ENCODE assay signal across 24 mouse cellular contexts in genomic region chr1:183191398-183191797, GRCm38 (mm10). TPM values are rescaled to one million over a fixed set of nuclear protein-coding genes. Genes with fewer than 3 reads are reported as not detected.
DNase-seq lines count a peak whose midpoint lies in the region; ATAC-seq and TF ChIP-seq lines count a peak whose summit lies in the region.
"Had no signal": no experiment of that assay in that cellular context is flagged by ENCODE, and none has a peak within 500 bp of the region (broad histone marks: within the 10 kb centered on the region; RNA-seq: fewer than 3 reads in every experiment).

No protein-coding gene starts in this region.

- no peak for ATAC-seq in heart, embryonic 12.5 days (ENCODE audit: insufficient number of reproducible peaks, low FRiP score)
- ATAC-seq in embryonic facial prominence, embryonic 12.5 days (ENCODE audit: insufficient number of reproducible peaks, insufficient read depth, low FRiP score, low TSS enrichment), result no peak
- ATAC-seq in limb, embryonic 14.5 days (ENCODE audit: low FRiP score, low read depth), result no peak
- no peak for ATAC-seq in kidney, embryonic 15.5 days (replicated peaks; ENCODE audit: low FRiP score)
- ATAC-seq: inflammation-experienced regulatory T-cells, adult 6 months had no signal

- H3K4me2 ChIP-seq in heart, embryonic 12.5 days, result 0 out of 2 replicates have a peak overlapping the region, but pooled peaks have one; percentile 0
- H3K4me2 ChIP-seq in embryonic facial prominence, embryonic 12.5 days (replicated peaks), result no peak overlapping the region
- H3K4me2 ChIP-seq in limb, embryonic 14.5 days (replicated peaks; ENCODE audit: low read depth, low read length, severe bottlenecking), result no peak overlapping the region
- no peak overlapping the region for H3K4me2 ChIP-seq in kidney, embryonic 15.5 days
- H3K4me2 ChIP-seq: hindbrain, embryonic 14.5 days; limb, embryonic 13.5 days; lung, embryonic 15.5 days had no signal

- H3K27me3 ChIP-seq in heart, embryonic 12.5 days (replicated peaks), result no peaks in the 10 kb centered on the region
- no peaks in the 10 kb centered on the region for H3K27me3 ChIP-seq in embryonic facial prominence, embryonic 10.5 days (replicated peaks; ENCODE audit: low read depth, poor library complexity, severe bottlenecking)
- H3K27me3 ChIP-seq in embryonic facial prominence, embryonic 12.5 days, result no peaks in the 10 kb centered on the region
- H3K27me3 ChIP-seq in limb, embryonic 14.5 days (ENCODE audit: control insufficient read depth, insufficient read depth, low read length), result no peaks in the 10 kb centered on the region
- no peaks in the 10 kb centered on the region for H3K27me3 ChIP-seq in kidney, embryonic 15.5 days
- no peaks in the 10 kb centered on the region for H3K27me3 ChIP-seq in thymus, adult 2 months (ENCODE audit: control insufficient read depth, insufficient read depth, low read length)
- H3K27me3 ChIP-seq: limb, embryonic 13.5 days; lung, embryonic 15.5 days; megakaryocyte, embryonic 14.5 days had no signal

- H3K9me3 ChIP-seq in heart, embryonic 12.5 days (replicated peaks), result no peaks in the 10 kb centered on the region
- no peaks in the 10 kb centered on the region for H3K9me3 ChIP-seq in embryonic facial prominence, embryonic 10.5 days
- H3K9me3 ChIP-seq in embryonic facial prominence, embryonic 12.5 days, result no peaks in the 10 kb centered on the region
- no peaks in the 10 kb centered on the region for H3K9me3 ChIP-seq in limb, embryonic 14.5 days (ENCODE audit: control insufficient read depth, low read length)
- no peaks in the 10 kb centered on the region for H3K9me3 ChIP-seq in kidney, embryonic 15.5 days (replicated peaks)
- H3K9me3 ChIP-seq: forebrain, embryonic 10.5 days; limb, embryonic 13.5 days; lung, embryonic 15.5 days; megakaryocyte, embryonic 14.5 days had no signal

- H3K9ac ChIP-seq in heart, embryonic 12.5 days, result no peak overlapping the region
- no peak overlapping the region for H3K9ac ChIP-seq in embryonic facial prominence, embryonic 12.5 days
- no peak overlapping the region for H3K9ac ChIP-seq in limb, embryonic 14.5 days (ENCODE audit: low read depth, low read length, severe bottlenecking)
- no peak overlapping the region for H3K9ac ChIP-seq in kidney, embryonic 15.5 days
- H3K9ac ChIP-seq: hindbrain, embryonic 14.5 days; limb, embryonic 13.5 days; liver, embryonic 14.5 days; lung, embryonic 15.5 days had no signal

- H3K4me3 ChIP-seq in heart, embryonic 12.5 days, result no peak overlapping the region
- no peak overlapping the region for H3K4me3 ChIP-seq in embryonic facial prominence, embryonic 10.5 days
- H3K4me3 ChIP-seq in embryonic facial prominence, embryonic 12.5 days, result no peak overlapping the region
- H3K4me3 ChIP-seq in limb, embryonic 14.5 days (replicated peaks; ENCODE audit: low read length), result no peak overlapping the region
- H3K4me3 ChIP-seq in kidney, embryonic 15.5 days (replicated peaks), result no peak overlapping the region
- no peak overlapping the region for H3K4me3 ChIP-seq in thymus, adult 2 months (ENCODE audit: control insufficient read depth, insufficient read depth, low read length)
- H3K4me3 ChIP-seq: forebrain, embryonic 10.5 days; limb, embryonic 13.5 days; lung, embryonic 15.5 days; megakaryocyte, embryonic 14.5 days had no signal

- DNase-seq in heart, postnatal 25 days (ENCODE audit: low spot score), result no peak
- no peak for DNase-seq in embryonic facial prominence, embryonic 10.5 days (ENCODE audit: low spot score)
- no peak for DNase-seq in limb, embryonic 14.5 days (ENCODE audit: low spot score)
- DNase-seq in thymus, adult 2 months, result no peak
- DNase-seq: adrenal gland, adult 8-10 months; cerebellum, adult 18-20 months; cerebellum, postnatal 25 days; embryo, embryonic 11 days; heart, postnatal 4 days; kidney, adult 18-20 months; kidney, postnatal 10 days; lung, postnatal 36 days; right cerebral cortex, postnatal 25 days; thymus, postnatal 25 days had no signal

- no peak for TF ChIP-seq POLR2A in limb, embryonic 14.5 days (IDR thresholded peaks at IDR 0.05; ENCODE audit: borderline replicate concordance, extremely low read depth, insufficient read depth, insufficient read length)
- TF ChIP-seq POLR2A in thymus, adult 2 months (IDR thresholded peaks at IDR 0.05; ENCODE audit: control insufficient read depth, extremely low read depth, insufficient read depth, low read length, poor library complexity), result no peak

- no peak overlapping the region for H3K27ac ChIP-seq in heart, embryonic 12.5 days (ENCODE audit: poor library complexity, severe bottlenecking)
- peak overlapping the region; percentile 67 for H3K27ac ChIP-seq in embryonic facial prominence, embryonic 10.5 days (replicated peaks)
- peak overlapping the region; percentile 60 for H3K27ac ChIP-seq in embryonic facial prominence, embryonic 12.5 days
- 0 out of 2 replicates have a peak overlapping the region, but pooled peaks have one; percentile 28 for H3K27ac ChIP-seq in limb, embryonic 14.5 days (replicated peaks; ENCODE audit: low read depth, low read length)
- no peak overlapping the region for H3K27ac ChIP-seq in kidney, embryonic 15.5 days
- no peak overlapping the region for H3K27ac ChIP-seq in thymus, adult 2 months (ENCODE audit: control insufficient read depth, insufficient read depth, low read length)
- H3K27ac ChIP-seq: forebrain, embryonic 10.5 days; hindbrain, embryonic 14.5 days; limb, embryonic 13.5 days; liver, embryonic 14.5 days; lung, embryonic 15.5 days had no signal

- WGBS in heart, embryonic 12.5 days, result 64% methylated on average over 10 of the region's 10 CpGs
- WGBS in embryonic facial prominence, embryonic 10.5 days, result 60% methylated on average over 10 of the region's 10 CpGs
- 46% methylated on average over 10 of the region's 10 CpGs for WGBS in embryonic facial prominence, embryonic 12.5 days
- WGBS in limb, embryonic 14.5 days, result 44% methylated on average over 10 of the region's 10 CpGs
- WGBS in kidney, embryonic 15.5 days, result 78% methylated on average over 10 of the region's 10 CpGs
- 94% methylated on average over 10 of the region's 10 CpGs for WGBS in thymus, adult 2 months

- intact Hi-C loops in heart, postnatal 25 days (cut with DNase I), result no loop called here

- no peak for TF ChIP-seq CTCF in thymus, adult 2 months (IDR thresholded peaks at IDR 0.05; ENCODE audit: borderline replicate concordance, control insufficient read depth, extremely low read depth, insufficient read depth, low read length, poor library complexity)

- H3K36me3 ChIP-seq in heart, embryonic 12.5 days, result no peaks in the 10 kb centered on the region
- 0 out of 2 replicates have a peak, but pooled peaks cover 3% of the 10 kb centered on the region for H3K36me3 ChIP-seq in embryonic facial prominence, embryonic 10.5 days (replicated peaks)
- no peaks in the 10 kb centered on the region for H3K36me3 ChIP-seq in embryonic facial prominence, embryonic 12.5 days
- no peaks in the 10 kb centered on the region for H3K36me3 ChIP-seq in limb, embryonic 14.5 days (ENCODE audit: control insufficient read depth, insufficient read depth, low read length)
- no peaks in the 10 kb centered on the region for H3K36me3 ChIP-seq in kidney, embryonic 15.5 days
- H3K36me3 ChIP-seq in thymus, adult 2 months (ENCODE audit: control insufficient read depth, insufficient read depth, low read length), result no peaks in the 10 kb centered on the region
- H3K36me3 ChIP-seq: forebrain, embryonic 10.5 days; lung, embryonic 15.5 days had no signal

- H3K4me1 ChIP-seq in heart, embryonic 12.5 days (replicated peaks), result peaks cover 74% of the 10 kb centered on the region
- H3K4me1 ChIP-seq in embryonic facial prominence, embryonic 10.5 days, result peaks cover 79% of the 10 kb centered on the region
- H3K4me1 ChIP-seq in embryonic facial prominence, embryonic 12.5 days, result peaks cover 79% of the 10 kb centered on the region
- peaks cover 74% of the 10 kb centered on the region for H3K4me1 ChIP-seq in limb, embryonic 14.5 days (ENCODE audit: control insufficient read depth, insufficient read depth, low read length)
- peaks cover 28% of the 10 kb centered on the region for H3K4me1 ChIP-seq in kidney, embryonic 15.5 days
- H3K4me1 ChIP-seq in thymus, adult 2 months (replicated peaks; ENCODE audit: control insufficient read depth, insufficient read depth, low read length), result no peaks in the 10 kb centered on the region; the same call in 1 of the 2 replicates

RNA-seq across cellular contexts. Expression of gene Disp1, which starts 29.9 kb away (rescaled TPM):
- polyA plus RNA-seq in heart, embryonic 12.5 days (2016; fragmentation: Nextera tagmentation; extraction: Ambion mirVana), result 10.9 and 12.4 TPM in 2 replicates
- total RNA-seq in heart, postnatal 25 days (2021), result 1 to 10 TPM; 6.6 to 6.8 TPM
- polyA plus RNA-seq in embryonic facial prominence, embryonic 10.5 days (2016; fragmentation: Nextera tagmentation; extraction: Ambion mirVana), result 13.5 and 13.6 TPM in 2 replicates
- 18.6 and 19.1 TPM in 2 replicates for polyA plus RNA-seq in embryonic facial prominence, embryonic 12.5 days (2016; fragmentation: Nextera tagmentation; extraction: Ambion mirVana)
- polyA plus RNA-seq in limb, embryonic 14.5 days (2012; rRNA removed), result 47.3 and 62.7 TPM in 2 replicates
- polyA plus RNA-seq in limb, embryonic 14.5 days (2014; fragmentation: Nextera tagmentation; extraction: Ambion mirVana), result 34.7 and 37.9 TPM in 2 replicates
- polyA plus RNA-seq in kidney, embryonic 15.5 days (2015; fragmentation: Nextera tagmentation; extraction: Ambion mirVana), result 14.0 and 15.3 TPM in 2 replicates
- 28.9 and 29.7 TPM in 2 replicates for polyA plus RNA-seq in thymus, adult 2 months (2012; rRNA removed)

Comparison
In these comparisons a context has a peak if more than half of its experiments do, and no peak if none do; other contexts are left out.
1. H3K27ac ChIP-seq: peak in embryonic facial prominence, embryonic 10.5 days (single experiment), embryonic facial prominence, embryonic 12.5 days (single experiment) and limb, embryonic 14.5 days (single experiment); none in heart, embryonic 12.5 days (single experiment), kidney, embryonic 15.5 days (single experiment) and thymus, adult 2 months (single experiment).